Mouse (Mus musculus) heart, postnatal 36 days (tissue): ENCODE measurements around the gene Galnt6. TPM values are rescaled to one million over a fixed set of nuclear protein-coding genes. Genes with fewer than 3 reads are reported as not detected.
A peak's percentile ranks its signal among the peaks of the same experiment; 100 is the strongest.

Source experiments
- DNase-seq, 2 experiments: peaks; one replicate each; pipeline ENCODE4 v3.0.0; 2021 to 2022
- intact Hi-C: fragments of 180-260 bp; cut with DNase I; formaldehyde crosslinking; loops from one replicate; pipeline ENCODE4 v1.15.1; 2025
- microRNA-seq, 2 experiments: library from miRNA; unstranded; fragments of <30 nt; microRNA quantifications; one replicate each; pipeline ENCODE4 v1.2.0; 2021; ENCODE audit warnings: borderline number of aligned reads in 2 of 2
- total RNA-seq, 2 experiments: library from RNA; stranded (reverse); gene quantifications; 2 replicates each; pipeline ENCODE4 v1.2.3; 2021

The Galnt6 gene
- total RNA-seq, 2 experiments from 2014 or later, result 0.72 to 0.98 TPM

DNA sequence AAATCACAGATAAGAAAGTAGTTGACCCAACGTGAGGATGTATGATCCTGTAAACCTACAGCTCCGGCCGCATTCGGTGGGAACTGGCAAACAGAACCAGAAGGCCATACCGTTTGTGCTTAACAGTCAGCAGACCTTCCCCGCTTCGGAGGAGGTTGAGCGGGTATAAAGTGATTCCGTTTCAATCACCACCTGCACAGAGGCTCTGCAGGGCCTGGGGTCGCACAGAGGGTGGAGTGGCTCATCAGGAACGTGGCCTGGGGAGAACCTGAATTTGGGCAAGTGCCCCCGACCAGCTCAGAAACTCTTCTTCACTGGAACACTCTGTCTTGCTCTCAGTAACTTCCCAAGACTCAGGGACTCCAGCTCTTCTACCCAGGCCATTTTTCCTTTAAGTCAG is 62.3 kb downstream of the Galnt6 start:
- intact Hi-C loops, result no loop called here
- DNase-seq, result no peak

DNA sequence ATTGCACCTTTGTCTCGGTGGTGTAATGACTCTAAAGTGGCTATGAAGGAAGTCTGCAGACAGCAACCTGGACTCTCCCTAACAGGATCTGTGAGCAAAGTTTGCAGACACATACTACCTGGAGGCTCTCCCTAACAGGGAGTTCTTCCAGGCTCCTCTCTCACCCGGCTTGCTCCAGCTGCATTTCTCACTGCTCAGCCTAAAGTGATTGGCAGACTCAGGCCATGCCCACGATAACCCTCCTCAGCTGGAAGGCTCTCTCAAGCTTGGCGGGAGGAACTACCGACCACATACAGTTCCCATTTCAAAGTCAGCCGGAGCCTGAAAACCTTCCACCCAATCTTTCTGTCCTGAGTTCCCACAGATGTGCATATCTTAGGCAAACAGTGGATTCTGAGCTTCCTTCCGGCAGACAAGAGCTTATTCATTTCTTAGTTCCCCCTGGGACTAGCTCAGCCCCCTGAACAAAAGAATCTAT is 62.9 kb downstream of the Galnt6 start:
- intact Hi-C loops, result no loop called here
- peak; percentile 22 to 34 for DNase-seq

DNA sequence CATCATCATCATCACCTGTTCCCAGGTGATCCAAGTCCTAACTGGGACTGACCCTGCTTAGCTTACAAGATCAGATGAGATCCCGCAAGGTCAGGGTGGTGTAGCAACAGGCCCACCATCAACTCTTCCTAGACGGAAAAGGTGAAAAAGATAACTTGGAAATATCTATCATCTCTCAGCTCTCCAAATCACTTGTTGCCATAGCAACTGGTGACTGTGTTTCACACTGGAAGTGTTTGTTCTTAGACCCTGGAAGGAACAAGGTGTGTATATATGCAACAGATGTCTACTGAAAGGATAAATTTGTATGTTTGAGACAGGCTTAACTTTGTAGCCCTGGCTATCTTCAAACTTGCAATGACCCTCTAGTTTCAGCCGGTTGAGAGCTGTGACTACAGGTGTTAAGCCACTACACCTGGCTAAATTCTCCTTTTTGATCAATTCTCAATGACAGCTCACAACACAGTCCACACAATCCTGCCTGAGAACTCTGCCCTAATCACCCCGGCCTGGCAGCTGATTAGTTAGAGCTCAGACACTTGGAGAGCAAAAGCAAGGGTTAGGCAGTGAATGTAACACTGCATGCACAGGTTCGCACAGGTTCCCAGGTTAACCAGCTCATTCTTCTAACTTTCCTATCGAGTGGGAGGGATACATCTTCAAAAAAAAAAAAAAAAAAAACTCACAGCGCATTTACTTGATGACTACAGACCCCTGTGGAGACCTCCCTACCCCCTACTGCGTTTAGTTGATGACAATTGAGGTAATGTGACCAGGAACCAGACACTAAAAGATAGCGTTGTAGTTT is 63.6 kb downstream of the Galnt6 start:
- intact Hi-C loops, result no loop called here
- no peak for DNase-seq

DNA sequence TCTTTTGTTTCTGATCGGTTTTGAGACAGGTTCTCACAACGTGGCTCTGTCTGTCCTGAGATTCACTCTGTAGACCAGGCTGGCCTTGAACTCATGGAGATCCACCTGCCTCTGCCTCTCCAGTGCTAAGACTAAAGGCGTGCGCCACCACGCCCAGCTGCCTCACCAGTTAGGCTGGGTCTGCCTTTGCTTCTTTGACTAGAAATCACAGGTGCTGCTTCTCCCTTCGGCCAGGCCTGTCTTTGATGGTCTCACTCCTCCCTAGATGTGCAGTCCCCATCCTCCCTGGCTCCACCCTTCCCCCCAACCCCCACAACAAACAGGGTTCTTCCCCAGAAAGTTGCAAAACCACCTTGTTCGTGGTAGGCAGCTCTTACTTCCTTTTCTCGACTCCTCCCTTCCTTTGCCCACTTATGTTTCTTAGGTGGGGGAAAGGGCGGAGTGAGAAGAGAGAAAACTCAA is 64.3 kb downstream of the Galnt6 start:
- DNase-seq, result no peak
- intact Hi-C loops, result no loop called here

DNA sequence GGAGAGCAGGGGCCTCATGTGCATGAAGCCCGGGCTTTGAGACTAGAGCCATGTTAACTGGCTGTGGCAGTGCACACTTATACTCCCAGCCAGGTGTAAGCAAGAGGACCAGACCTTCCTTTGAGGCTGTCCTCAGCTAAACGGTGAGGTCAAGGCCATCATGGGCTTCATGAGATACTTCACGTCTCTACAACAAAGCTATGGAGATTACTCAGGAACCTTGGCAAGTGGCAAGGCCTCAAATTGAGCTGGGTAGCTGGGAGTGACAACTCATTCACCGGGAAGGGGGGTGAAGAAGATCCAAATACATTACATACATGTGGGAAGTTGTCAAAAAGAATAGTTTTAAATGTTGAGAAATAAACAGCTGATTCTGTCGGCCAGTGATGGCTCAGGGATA is 68.4 kb downstream of the Galnt6 start:
- intact Hi-C loops, result no loop called here
- no peak for DNase-seq

DNA sequence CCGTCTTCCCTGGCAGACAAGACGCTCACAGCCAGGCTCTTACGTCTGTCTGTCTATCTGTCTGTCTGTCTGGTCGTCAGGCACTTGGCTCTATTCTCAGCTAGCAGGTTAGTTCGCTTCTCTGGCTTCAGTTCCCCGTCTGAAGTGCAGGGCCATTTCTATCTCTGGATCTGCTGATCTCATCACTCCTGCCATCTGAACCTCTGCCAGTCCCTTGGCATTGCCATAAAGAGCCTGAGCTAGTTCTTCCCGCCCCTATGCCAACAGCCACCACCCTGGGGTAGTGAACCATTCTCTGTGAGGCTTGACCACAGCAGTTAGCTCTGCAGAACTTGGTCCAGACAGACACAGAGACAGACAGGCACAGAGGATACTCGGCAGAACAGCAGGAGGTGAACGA is 68.9 kb downstream of the Galnt6 start:
- no peak for DNase-seq
- intact Hi-C loops, result no loop called here

DNA sequence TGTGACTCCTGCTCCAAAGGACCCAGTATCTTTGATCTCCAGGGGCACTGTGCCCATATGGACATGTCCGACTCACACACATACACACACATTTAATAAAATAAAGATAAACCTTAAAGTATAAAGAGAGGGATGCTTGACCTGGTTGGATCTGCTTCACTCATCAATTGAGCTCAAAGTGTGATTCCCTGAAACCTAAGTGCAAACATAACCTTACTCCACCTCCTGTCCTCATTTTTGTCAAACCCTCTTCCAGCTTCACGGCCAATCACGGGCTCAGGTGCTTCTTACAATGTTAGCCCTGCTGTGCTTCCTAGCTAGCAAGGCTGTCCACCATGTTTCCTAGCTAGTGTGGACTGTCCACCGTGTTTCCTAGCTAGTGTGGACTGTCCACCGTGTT is 74.0 kb downstream of the Galnt6 start:
- intact Hi-C loops, result no loop called here

DNA sequence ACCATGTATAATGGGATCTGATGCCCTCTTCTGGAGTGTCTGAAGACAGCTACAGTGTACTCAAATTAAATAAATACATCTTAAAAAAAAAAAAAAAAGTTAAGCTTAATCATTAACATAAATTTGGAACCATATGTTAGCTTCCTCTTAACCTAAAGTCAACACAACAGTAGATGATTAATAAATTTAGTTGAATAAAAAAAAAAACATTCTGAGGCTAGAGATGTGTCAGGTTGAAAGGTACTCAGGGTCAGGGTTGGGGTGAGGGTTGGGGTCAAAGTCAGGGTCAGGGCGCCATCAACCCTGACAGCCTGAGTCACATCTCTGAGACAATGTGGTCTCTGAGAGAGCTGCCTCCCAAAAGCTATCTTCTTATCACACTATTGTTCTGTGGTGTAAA is 74.9 kb downstream of the Galnt6 start:
- intact Hi-C loops, result no loop called here
- no peak for DNase-seq

More for the DNA sequence above, 74.0 kb downstream of the Galnt6 start:
- DNase-seq, result no peak

DNA sequence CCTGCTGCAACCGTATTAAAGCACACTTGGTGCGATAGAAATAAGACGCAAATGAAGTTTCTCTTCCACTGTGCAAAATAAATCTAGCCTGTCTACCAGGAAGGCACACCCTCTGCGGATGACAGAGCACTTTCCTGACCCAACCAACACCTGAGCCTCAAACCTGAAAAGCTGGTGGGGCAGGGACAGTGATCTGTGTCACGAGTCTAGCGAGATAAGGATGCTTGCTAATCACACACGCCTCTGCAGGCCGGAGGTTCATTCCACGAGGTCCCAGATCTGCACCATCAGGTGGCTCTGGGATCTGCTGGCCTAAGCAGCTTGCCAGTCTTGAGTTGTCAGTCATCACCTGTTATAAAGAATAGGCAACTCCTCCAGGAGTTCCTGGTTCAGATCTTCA is 77.6 kb downstream of the Galnt6 start:
- no peak for DNase-seq
- intact Hi-C loops, result no loop called here

DNA sequence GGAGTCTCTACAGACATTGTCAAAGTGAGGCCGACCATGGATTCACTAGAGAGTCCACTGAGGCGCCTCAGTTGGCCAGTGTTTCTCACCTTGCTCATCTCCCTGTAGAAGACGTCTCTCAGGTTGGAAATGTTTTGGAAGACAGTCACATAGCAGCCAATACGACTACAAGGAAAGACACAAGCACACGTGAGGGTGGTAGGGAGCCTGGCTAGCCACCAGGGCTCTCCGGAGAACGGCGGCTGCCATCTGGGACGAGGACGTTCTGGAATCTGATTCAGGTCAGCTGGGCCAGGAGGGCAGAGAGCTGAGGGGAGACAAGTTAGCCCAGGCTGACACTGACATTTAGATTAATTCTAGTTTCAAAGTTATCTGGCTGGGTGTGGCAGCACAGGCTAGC is 79.1 kb downstream of the Galnt6 start:
- no peak for DNase-seq
- intact Hi-C loops, result no loop called here

DNA sequence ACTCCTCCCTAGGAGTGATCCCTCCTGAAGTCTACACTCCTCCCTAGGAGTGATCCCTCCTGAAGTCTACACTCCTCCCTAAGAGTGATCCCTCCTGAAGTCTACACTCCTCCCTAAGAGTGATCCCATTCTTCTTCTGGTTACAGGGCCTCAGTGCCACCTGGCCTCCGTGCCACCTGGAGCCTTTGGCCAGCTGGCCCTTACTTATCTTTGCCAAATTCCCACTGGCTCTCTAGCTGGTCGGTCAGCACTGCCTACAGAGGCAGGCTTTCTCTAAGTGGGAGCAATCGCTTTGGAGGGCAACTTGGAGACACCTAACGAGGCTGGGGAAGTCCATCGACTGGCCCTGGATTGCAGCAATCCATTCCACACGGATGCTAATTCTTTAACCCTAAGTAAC is 83.0 kb downstream of the Galnt6 start:
- intact Hi-C loops, result no loop called here

DNA sequence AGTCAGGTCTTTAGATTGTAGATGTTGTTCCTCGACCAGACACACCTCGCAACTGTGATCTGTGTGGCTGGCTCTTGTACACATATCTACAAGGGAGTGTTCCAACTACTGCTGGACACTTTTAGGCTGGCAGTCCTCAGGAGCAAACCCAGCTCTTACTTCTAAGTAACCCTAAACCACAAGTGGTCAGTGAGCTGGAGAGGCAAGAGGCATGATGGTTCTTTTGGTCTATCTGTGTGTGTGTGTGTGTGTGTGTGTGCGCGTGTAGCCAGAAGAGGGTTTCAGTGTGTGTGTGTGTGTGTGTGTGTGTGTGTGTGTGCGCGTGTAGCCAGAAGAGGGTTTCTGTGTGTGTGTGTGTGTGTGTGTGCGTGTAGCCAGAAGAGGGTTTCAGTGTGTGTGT is 86.7 kb downstream of the Galnt6 start:
- no peak for DNase-seq
- intact Hi-C loops, result no loop called here

More for the DNA sequence above, 83.0 kb downstream of the Galnt6 start:
- no peak for DNase-seq

Small RNAs within 50 kb of the gene (microRNA-seq; reads per million reads assigned to microRNA genes)
- gene Mir6961, result 0 reads per million in 2 experiments

Other genes with a start within 250 kb of the Galnt6 start
- 1 to 10 TPM; 2.5 to 3.0 TPM for gene Csrnp2, start 233.9 kb downstream of the Galnt6 start, total RNA-seq
- 10 to 100 TPM; 11.9 to 13.4 TPM for gene Tfcp2, start 177.4 kb downstream of the Galnt6 start, total RNA-seq
- gene Pou6f1, start 129.4 kb downstream of the Galnt6 start, total RNA-seq, result 10 to 100 TPM; 10.8 to 13.3 TPM
- 100 to 1,000 TPM; 161 to 177 TPM for gene Dazap2, start 114.0 kb downstream of the Galnt6 start, total RNA-seq
- gene Smagp, start 92.4 kb downstream of the Galnt6 start, total RNA-seq, result 10 to 100 TPM; 13.7 to 15.8 TPM
- gene Bin2, start 59.8 kb downstream of the Galnt6 start, total RNA-seq, result 1 to 10 TPM; 1.6 TPM
- under 1 TPM in 1 of 2 experiments, not detected in 1; 0.98 TPM for gene Cela1, start 41.5 kb downstream of the Galnt6 start, total RNA-seq
- 1 to 10 TPM; 2.3 to 2.7 TPM for gene Slc4a8, start 32.4 kb upstream of the Galnt6 start, total RNA-seq
- under 1 TPM in 1 of 2 experiments, not detected in 1; 0.56 TPM for gene Scn8a, start 140.5 kb upstream of the Galnt6 start, total RNA-seq